Mouse (Mus musculus): ENCODE measurements around the gene Akap6. TPM values are rescaled to one million over a fixed set of nuclear protein-coding genes. Genes with fewer than 3 reads are reported as not detected.

Gene Akap6
- polyA plus RNA-seq, 1 experiment from 2014 or later = 22.6 TPM

DNA sequence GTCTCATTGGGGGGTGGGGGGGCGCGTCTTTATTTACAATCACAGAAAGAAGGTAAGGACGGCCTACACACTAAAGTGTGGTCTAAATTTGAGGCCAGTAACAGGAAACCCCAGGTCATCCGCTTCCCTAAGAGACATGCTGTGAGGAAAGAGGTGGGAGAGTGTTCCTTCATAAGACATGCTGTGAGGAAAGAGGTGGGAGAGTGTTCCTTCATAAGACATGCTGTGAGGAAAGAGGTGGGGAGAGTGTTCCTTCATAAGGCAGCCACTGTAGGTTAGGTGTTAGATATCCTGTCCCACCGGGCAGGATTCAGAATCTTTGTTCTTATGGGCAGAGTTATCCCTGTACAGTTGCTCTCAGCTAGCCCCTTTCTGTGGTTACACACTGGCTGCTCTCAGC is 494.5 kb downstream of the Akap6 start:
- H3K4me2 ChIP-seq (ENCODE audit: low read length) = no peak overlapping the region
- H3K4me1 ChIP-seq (replicated peaks; ENCODE audit: control insufficient read depth, insufficient read depth, low read length) = no peaks in the 10 kb centered on the region
- ATAC-seq = no peak
- H3K27ac ChIP-seq (ENCODE audit: low read length) = no peak overlapping the region
- H3K36me3 ChIP-seq (ENCODE audit: control insufficient read depth, insufficient read depth) = no peaks in the 10 kb centered on the region
- no peak overlapping the region for H3K4me3 ChIP-seq (replicated peaks; ENCODE audit: low read length)
- no peaks in the 10 kb centered on the region for H3K9me3 ChIP-seq (ENCODE audit: control insufficient read depth, low read length)
- WGBS = 74% methylated on average over 5 of the region's 5 CpGs
- H3K27me3 ChIP-seq (replicated peaks; ENCODE audit: control insufficient read depth, insufficient read depth, low read length) = no peaks in the 10 kb centered on the region
- no peak overlapping the region for H3K9ac ChIP-seq (replicated peaks; ENCODE audit: low read depth, low read length)

Other genes starting within 250 kb of the Akap6 start
- 36.7 and 41.3 TPM in 2 replicates for gene Arhgap5, start 195.4 kb upstream of the Akap6 start, polyA plus RNA-seq (2015; fragmentation: Nextera tagmentation; extraction: Ambion mirVana)